Mouse (Mus musculus) bone marrow macrophage, adult 2 months (primary cell): ENCODE data around the gene Idnk.

Source experiments
- CTCF ChIP-seq: IDR thresholded peaks from 2 replicates; pipeline ENCODE4 v1.5.1; 2012; ENCODE audit warnings: low read depth, mild to moderate bottlenecking, low read length, moderate library complexity
- POLR2A ChIP-seq: IDR thresholded peaks from 2 replicates; pipeline ENCODE4 v1.6.1; 2012; ENCODE audit warnings: mild to moderate bottlenecking, low read depth, low read length, borderline replicate concordance

DNA sequence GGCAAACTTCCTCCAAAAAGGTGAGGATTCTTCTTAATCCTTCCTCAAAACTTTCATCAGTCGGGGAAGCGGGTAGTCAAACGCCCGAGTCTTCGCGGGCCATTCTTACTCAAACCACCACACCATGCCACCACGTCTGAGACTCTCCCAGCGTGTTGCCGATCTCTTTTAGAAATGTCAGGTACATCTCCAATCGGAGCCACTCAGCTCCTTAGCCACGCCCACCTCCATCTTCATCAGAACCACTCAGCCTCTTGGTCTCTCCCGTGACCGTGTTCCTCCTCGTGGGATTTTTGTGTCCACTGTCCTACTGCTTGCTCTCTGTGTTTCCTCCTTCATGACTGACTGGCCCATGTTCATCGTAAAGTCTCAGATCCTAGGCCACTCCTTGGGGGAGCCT lies 3.3 kb downstream of the Idnk start:
- TF ChIP-seq CTCF (no peak), POLR2A (no peak)
